Mouse (Mus musculus): ENCODE measurements around the gene AC140267.1.

GRCm38 (mm10) chr15:80257602-80258239, 22.1 kb downstream of the AC140267.1 start:
- TF ChIP-seq CTCF (IDR thresholded peaks at IDR 0.05; ENCODE audit: low read depth), result no peak
- TF ChIP-seq EP300 (IDR thresholded peaks at IDR 0.05; ENCODE audit: low read depth), result no peak
